Mouse (Mus musculus) urinary bladder, postnatal 25 days (tissue): ENCODE results near the gene Oas1g.
"Not testable (repeated sequence)": the region's sequence is repeated elsewhere in the genome, so short reads cannot be mapped to it uniquely, and the experiment has no call there.

Experiments used
- DNase-seq: peaks from one replicate; pipeline ENCODE4 v3.0.0; 2022; ENCODE audit warnings: low spot score

Oas1g gene

GRCm38 (mm10) chr5:120890026-120890425 is 2.6 kb upstream of the Oas1g start:
- no peak for DNase-seq

DNA sequence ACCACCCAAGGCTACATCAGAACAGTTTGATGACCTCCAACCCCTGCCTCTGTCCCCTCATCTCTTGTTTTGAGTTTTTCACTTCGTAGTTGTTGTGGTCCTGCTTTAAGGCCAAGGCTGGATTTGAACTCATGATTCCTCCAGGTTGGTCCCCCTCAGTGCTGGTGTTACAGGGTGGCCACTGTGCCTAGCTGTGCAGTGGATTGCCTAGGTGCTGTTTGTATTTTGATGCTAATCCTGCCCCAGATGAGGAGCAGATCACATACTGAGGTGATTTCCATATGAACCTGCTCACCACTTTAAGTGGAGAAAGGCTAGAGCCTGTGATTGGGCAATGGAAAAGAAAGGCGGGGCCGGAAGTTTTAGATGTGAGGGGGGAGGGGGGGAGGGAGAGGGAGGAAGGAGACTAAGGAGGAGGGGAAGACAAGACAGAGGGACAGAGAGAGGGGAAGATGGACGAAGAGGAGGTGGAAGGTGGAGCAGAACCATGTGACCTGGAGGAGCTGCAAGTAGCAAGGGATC is 942 bp upstream of the Oas1g start:
- not testable (repeated sequence) for DNase-seq

DNA sequence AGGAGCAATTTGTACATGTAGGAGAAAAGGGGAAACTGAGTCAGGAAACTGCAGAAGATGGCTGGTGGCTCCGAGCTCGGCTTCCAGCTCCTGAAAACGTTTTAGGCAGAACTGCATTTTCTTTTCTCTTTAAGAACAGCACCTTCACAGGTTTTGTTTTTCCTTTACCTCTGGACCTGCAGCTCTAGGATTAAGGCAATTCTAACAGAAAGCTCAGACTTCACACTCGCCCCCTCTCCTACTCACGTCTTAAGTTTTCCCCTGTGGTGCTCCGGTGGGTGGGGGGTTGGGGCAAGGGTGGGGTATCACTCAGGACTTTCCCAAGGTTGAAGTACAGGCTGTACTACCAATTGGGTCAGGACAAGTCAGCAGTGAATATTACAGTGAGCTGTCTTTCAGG is 418 bp upstream of the Oas1g start:
- no peak for DNase-seq

- DNase-seq: not testable (repeated sequence)
Measured at GRCm38 (mm10) chr5:120881681-120882080, 5.7 kb downstream of the Oas1g start.

GRCm38 (mm10) chr5:120878803-120879202 is 8.6 kb downstream of the Oas1g start:
- DNase-seq: not testable (repeated sequence)

GRCm38 (mm10) chr5:120877407-120877806 is 10.0 kb downstream of the Oas1g start:
- not testable (repeated sequence) for DNase-seq

- DNase-seq: not testable (repeated sequence)
Measured at GRCm38 (mm10) chr5:120876839-120877238, 10.6 kb downstream of the Oas1g start.

GRCm38 (mm10) chr5:120871469-120871868 is 15.9 kb downstream of the Oas1g start:
- DNase-seq: no peak

GRCm38 (mm10) chr5:120870782-120871181 is 16.6 kb downstream of the Oas1g start:
- no peak for DNase-seq

DNA sequence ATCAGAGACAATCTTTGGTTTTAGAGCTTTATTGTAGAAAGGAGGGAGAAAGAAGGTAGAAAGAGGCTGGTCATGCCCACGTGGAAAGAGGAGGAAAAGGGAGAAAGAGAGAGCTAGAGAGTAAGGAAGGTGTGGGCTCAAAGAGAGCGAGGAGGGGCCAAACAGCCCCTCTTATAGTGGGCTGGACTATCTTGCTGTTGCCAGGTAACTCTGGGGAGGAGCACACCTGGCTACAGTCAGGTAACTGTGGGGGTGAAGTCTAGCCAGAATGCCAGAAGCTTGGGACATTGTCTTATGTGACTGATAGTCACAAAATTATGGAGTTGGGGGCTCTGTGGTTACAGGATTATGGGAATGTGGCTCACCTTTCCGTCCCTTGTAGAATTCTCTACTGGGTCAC is 17.3 kb downstream of the Oas1g start:
- no peak for DNase-seq

DNA sequence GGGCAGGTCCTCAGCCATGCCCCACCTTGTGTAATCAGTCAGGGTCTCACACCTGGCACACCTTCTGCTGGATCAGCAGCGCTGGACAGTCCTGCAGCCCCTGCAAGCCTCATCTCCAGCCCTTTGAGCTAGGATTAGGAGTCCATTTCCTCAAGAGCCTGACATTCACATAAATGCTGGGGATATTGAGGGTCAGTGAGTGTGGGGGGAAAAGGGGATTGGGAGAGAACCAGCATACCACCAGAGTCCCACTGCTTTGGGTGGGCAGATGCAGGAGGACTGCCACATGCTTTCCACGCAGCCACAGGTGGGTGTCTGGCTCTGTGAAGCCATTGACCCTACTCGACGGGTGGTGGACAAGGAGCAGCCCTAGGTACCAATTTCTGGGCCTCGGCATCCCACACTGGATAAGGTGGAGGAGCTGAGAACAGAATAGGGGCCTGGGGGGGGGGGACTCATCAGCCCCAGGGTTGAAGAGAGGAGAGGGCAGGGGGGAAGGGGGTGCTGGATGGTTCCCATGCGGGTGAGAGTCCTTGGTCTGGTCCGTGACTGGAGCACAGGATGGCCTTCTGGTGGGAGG is 17.9 kb downstream of the Oas1g start:
- no peak for DNase-seq

DNA sequence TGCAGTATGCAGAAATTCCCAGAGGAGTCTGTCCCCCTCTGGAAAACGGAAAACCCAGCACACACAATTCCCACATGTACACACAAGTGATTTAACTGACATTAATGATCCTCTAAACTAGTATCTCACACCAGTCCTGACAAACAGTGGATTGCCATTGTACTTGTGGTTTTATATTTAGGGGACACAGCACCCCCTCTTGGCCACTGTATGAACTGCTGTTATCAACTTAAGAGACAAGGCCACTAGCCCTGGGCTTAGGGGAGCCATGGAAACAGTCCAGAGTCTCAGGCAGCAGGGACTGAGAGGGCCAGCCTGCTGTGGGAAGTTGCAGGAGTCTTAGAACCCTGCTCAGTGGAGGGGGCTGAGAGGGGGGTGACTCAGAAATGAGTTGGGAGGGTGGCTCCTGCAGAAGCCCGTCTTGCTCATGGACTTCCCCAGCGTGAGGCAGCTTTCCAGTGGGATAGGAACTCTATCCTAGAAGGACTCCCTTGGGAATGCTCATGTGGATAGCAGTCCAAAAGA is 22.0 kb downstream of the Oas1g start:
- peak; percentile 11 for DNase-seq

DNA sequence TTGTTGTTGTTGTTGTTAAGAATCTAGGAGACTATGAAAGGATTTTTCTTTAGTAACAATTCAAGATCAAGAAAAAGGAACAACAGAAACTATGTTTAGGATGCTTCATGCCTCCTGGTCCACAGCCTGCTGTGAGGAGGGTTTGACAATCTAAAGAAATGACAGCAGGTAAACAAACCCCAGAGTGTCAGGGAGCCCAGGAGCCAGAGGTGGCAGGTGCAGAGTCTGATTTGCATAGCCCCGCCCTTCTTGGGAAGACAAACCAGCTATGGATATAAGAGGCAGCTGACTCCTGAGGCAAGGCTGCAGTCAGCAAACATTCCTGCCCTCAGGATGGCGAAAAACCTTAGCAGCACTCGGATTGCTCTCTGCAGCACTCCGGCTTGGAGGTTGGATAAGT is 26.3 kb downstream of the Oas1g start, which contains the start of gene Oas1h:
Gene Oas1h, plus strand, starts transcription at position 301 of the 400 bp plus-strand sequence.
- no peak for DNase-seq

- no peak for DNase-seq
Measured at GRCm38 (mm10) chr5:120859241-120859640, 28.2 kb downstream of the Oas1g start.

DNA sequence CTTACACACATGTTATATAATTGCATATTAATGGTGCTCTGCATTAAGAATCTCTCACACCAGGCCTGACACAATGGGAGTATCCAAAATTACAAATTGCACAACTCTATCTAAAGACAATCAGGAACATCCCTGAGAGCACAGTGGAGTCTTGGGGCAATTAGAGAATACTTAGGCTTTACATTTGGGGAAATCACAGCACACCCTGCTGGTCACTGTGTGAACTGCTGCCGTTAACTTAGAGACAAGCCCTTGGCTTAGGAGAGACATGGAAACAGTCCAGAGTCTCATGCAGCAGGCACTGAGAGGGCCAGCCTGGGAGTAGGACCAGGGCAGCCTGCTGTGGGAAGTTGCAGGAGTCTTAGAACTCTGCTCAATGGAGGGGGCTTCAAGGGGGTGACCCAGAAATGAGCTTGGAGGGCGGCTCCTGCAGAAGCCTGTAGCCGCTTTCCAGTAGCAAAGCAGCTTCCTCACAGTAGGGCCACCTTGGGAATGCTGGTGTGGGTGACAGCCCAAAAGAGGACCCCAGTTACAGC is 37.7 kb downstream of the Oas1g start:
- DNase-seq: peak; percentile 44

DNA sequence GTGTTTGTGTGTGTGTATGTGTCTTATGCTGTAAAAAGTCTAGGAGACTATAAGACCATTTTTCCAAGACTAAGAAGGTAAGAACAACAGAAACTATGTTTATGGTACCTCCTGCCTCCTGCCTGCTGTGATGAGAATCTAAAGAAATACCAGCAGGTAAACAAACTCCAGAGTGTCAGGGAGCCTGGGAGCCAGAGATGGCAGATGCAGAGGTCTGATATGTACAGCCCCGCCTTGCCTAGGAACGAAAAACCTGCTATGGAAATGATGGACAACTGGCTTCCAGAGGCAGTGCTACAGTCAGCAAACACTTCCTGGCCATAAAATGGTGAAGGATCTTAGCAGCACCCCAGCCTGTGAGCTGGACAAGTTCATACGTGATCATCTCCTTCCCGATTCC is 40.3 kb downstream of the Oas1g start, which contains the start of gene Oas1f:
Gene Oas1f, plus strand, starts transcription at position 301 of the 400 bp plus-strand sequence.
- no peak for DNase-seq

- DNase-seq: peak; percentile 58
Measured at GRCm38 (mm10) chr5:120844713-120845112, 42.7 kb downstream of the Oas1g start.

DNA sequence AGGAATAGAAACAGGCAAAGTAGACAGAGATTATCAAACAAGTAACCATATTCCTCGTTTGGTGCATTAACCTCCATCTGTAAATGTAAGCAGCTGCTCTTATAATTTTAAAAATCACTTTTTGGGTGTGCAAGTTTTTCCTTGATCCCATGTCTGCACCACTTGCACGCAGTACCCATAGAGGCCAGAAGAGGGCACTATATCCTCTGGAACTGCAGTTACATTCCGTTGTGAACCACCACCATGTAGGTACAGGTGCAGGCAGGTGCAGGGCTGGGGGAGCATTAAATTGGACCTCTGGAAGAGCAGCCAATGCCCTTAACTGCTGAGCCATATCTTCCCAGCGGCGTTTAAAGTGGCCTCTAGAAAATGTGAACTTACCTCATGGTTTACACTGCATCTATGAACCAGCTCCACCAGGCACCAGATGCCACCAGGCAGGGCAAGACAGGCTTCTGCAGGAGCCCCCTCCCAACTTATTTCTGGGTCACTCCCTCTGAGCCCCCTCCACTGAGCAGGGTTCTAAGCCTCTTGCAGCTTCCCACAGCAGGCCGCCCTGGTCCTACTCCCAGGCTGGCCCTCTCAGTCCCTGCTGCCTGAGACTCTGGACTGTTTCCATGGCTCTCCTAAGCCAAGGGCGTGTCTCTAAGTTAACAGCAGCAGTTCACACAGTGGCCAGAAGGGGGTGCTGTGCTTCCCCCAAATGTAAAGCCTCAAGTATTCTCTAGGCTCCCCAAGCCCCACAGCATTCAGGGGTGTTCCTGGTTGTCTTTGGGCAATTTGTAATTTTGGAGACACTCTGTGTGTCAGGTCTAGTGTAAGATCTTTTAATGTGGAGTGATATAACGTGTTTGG is 50.5 kb downstream of the Oas1g start:
- DNase-seq: peak; percentile 51

DNA sequence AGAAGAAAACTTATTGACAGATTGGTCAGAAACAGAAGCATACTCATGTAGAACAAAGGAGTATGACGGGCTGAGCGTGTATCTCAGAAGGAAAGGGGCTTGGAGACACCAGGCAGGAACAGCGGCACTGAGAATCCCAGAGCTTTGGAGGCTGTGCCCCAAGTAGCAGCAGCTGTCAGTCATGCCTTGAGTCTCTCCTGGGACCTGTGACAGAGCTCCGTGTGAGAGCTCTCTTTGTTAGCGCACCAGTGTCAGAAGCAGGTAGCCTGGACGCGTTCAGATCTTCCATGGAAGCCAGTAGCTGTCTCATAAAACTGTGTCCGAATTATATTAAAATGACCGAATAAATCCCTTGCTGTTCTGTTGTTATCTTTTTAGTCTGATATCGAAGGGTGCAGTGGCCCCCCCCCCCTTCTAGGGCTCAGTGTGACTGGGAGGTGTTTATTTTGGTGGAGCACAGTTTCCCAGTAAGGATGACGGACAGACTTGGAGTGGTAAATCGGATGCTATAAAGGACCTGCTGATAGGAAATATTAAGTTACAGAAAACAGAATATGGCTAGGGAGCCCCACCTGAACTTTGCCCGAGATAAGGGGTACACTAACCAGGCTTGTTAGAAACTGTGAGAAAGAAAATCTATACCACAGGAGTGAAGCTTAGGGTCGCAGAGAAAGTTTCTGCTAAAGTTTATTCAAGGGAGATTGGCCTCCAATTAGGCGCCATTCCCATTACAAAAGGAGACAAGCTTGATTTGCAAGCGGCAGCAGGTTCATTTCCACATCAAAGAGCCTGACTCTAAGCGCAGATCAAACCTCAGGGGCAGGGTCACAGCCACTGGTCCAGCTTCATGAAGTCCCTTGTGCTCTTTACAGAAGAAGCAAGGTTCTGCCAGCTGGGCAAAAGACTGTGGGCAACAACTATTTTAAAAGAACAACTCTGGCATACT is 53.8 kb downstream of the Oas1g start:
- DNase-seq: no peak

DNA sequence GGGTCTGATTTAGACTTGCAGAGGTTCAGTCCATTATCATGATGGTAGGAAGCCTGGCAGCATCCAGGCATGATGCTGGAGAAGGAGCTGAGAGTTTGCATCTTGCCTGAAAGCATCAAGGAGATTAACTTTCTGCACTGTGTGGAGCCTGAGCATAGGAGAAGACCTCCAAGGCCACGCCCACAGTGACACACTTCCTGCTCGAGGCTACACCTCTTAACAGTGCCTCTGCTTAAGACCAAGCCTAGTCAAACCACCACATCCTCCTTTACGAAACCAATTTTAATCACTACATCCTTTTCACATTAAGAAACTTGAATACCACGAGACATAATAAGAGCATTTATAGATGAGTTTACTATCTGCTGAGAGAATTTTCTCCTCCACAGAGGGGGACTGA is 56.4 kb downstream of the Oas1g start:
- DNase-seq: no peak
